ENCODE assay signal across 8 mouse cellular contexts in genomic region chr1:36596114-36596513, GRCm38 (mm10). TPM values are rescaled to one million over a fixed set of nuclear protein-coding genes. Genes with fewer than 3 reads are reported as not detected.
DNase-seq lines count a peak whose midpoint lies in the region; ATAC-seq and TF ChIP-seq lines count a peak whose summit lies in the region.

No protein-coding gene starts in this region.

- H3K27me3 ChIP-seq in embryonic facial prominence, embryonic 12.5 days: no peaks in the 10 kb centered on the region
- no peaks in the 10 kb centered on the region for H3K27me3 ChIP-seq in intestine, embryonic 15.5 days (replicated peaks)
- H3K27me3 ChIP-seq in liver, embryonic 13.5 days: no peaks in the 10 kb centered on the region
- H3K27me3 ChIP-seq in neural tube, embryonic 14.5 days (ENCODE audit: control insufficient read depth, insufficient read depth, low read length): no peaks in the 10 kb centered on the region

- H3K27ac ChIP-seq in embryonic facial prominence, embryonic 12.5 days: 0 out of 2 replicates have a peak overlapping the region, but pooled peaks have one; percentile 9
- H3K27ac ChIP-seq in intestine, embryonic 15.5 days: peak overlapping the region; percentile 58; the same call in 1 of the 2 replicates
- no peak overlapping the region for H3K27ac ChIP-seq in liver, embryonic 13.5 days
- H3K27ac ChIP-seq in neural tube, embryonic 14.5 days (ENCODE audit: low read depth, low read length): no peak overlapping the region

- intact Hi-C loops in left cerebral cortex, postnatal 36 days (cut with DNase I): no loop called here

- no peak for ATAC-seq in embryonic facial prominence, embryonic 12.5 days (ENCODE audit: insufficient number of reproducible peaks, insufficient read depth, low FRiP score, low TSS enrichment)
- ATAC-seq in intestine, embryonic 15.5 days: peak; percentile 82
- peak; percentile 55; the same call in 1 of the 2 replicates for ATAC-seq in liver, embryonic 13.5 days (ENCODE audit: low read depth)
- ATAC-seq in neural tube, embryonic 14.5 days (ENCODE audit: low read depth): peak; percentile 89

- no peaks in the 10 kb centered on the region for H3K9me3 ChIP-seq in embryonic facial prominence, embryonic 12.5 days
- no peaks in the 10 kb centered on the region for H3K9me3 ChIP-seq in intestine, embryonic 15.5 days
- H3K9me3 ChIP-seq in liver, embryonic 13.5 days (replicated peaks): no peaks in the 10 kb centered on the region
- H3K9me3 ChIP-seq in neural tube, embryonic 14.5 days (ENCODE audit: control insufficient read depth, low read length): no peaks in the 10 kb centered on the region

- H3K4me2 ChIP-seq in embryonic facial prominence, embryonic 12.5 days (replicated peaks): no peak overlapping the region
- H3K4me2 ChIP-seq in intestine, embryonic 15.5 days (replicated peaks): no peak overlapping the region
- no peak overlapping the region for H3K4me2 ChIP-seq in liver, embryonic 13.5 days
- H3K4me2 ChIP-seq in neural tube, embryonic 14.5 days (ENCODE audit: low read depth, low read length): no peak overlapping the region

- no peak overlapping the region for H3K4me3 ChIP-seq in lung, adult 2 months (replicated peaks; ENCODE audit: extremely low read depth, low read depth, low read length)
- H3K4me3 ChIP-seq in embryonic facial prominence, embryonic 12.5 days: no peak overlapping the region
- no peak overlapping the region for H3K4me3 ChIP-seq in intestine, embryonic 15.5 days (replicated peaks)
- H3K4me3 ChIP-seq in liver, embryonic 13.5 days (replicated peaks): no peak overlapping the region
- H3K4me3 ChIP-seq in neural tube, embryonic 14.5 days (ENCODE audit: low read depth, low read length): no peak overlapping the region

- peaks cover 4% of the 10 kb centered on the region for H3K4me1 ChIP-seq in lung, adult 2 months (ENCODE audit: control insufficient read depth, insufficient read depth, low read length)
- H3K4me1 ChIP-seq in embryonic facial prominence, embryonic 12.5 days: peaks cover 11% of the 10 kb centered on the region; the same call in 1 of the 2 replicates
- H3K4me1 ChIP-seq in intestine, embryonic 15.5 days (replicated peaks): peaks cover 17% of the 10 kb centered on the region
- H3K4me1 ChIP-seq in liver, embryonic 13.5 days (replicated peaks): peaks cover 6% of the 10 kb centered on the region
- 0 out of 2 replicates have a peak, but pooled peaks cover 4% of the 10 kb centered on the region for H3K4me1 ChIP-seq in neural tube, embryonic 14.5 days (ENCODE audit: control insufficient read depth, insufficient read depth, low read length)

- WGBS in lung, adult 2 months: 22% methylated on average over 4 of the region's 4 CpGs
- WGBS in embryonic facial prominence, embryonic 12.5 days: 34% methylated on average over 4 of the region's 4 CpGs
- WGBS in intestine, embryonic 15.5 days: 57% methylated on average over 4 of the region's 4 CpGs
- WGBS in liver, embryonic 13.5 days (ENCODE audit: insufficient replicate concordance): 54% methylated on average over 4 of the region's 4 CpGs
- WGBS in neural tube, embryonic 14.5 days: 5% methylated on average over 4 of the region's 4 CpGs

- H3K9ac ChIP-seq in embryonic facial prominence, embryonic 12.5 days: no peak overlapping the region
- H3K9ac ChIP-seq in intestine, embryonic 15.5 days: peak overlapping the region; percentile 11; the same call in 1 of the 2 replicates
- no peak overlapping the region for H3K9ac ChIP-seq in liver, embryonic 13.5 days
- no peak overlapping the region for H3K9ac ChIP-seq in neural tube, embryonic 14.5 days (replicated peaks; ENCODE audit: low read depth, low read length)

- no peak for TF ChIP-seq CTCF in lung, adult 2 months (IDR thresholded peaks at IDR 0.05; ENCODE audit: insufficient read depth, low read length)

- DNase-seq in lung, adult 18-20 months: peak; percentile 69 to 73
- DNase-seq in lung, adult 2 months: no peak
- DNase-seq in liver, embryonic 13.5 days: no peak
- DNase-seq in urinary bladder, postnatal 10 days (ENCODE audit: low spot score): no peak
- no peak for DNase-seq in left cerebral cortex, postnatal 36 days (ENCODE audit: low spot score in 2 of 2)

- no peaks in the 10 kb centered on the region for H3K36me3 ChIP-seq in embryonic facial prominence, embryonic 12.5 days
- H3K36me3 ChIP-seq in intestine, embryonic 15.5 days: no peaks in the 10 kb centered on the region
- H3K36me3 ChIP-seq in liver, embryonic 13.5 days: no peaks in the 10 kb centered on the region
- H3K36me3 ChIP-seq in neural tube, embryonic 14.5 days (ENCODE audit: control insufficient read depth, insufficient read depth, low read length): no peaks in the 10 kb centered on the region

- no peak for TF ChIP-seq POLR2A in lung, adult 2 months (IDR thresholded peaks at IDR 0.05; ENCODE audit: borderline replicate concordance, extremely low read depth, low read depth, low read length)

RNA-seq across cellular contexts. Expression of gene Sema4c, which starts 38.0 kb away (rescaled TPM):
- 23.0 and 23.7 TPM in 2 replicates for polyA plus RNA-seq in lung, adult 2 months (2012; rRNA removed)
- polyA plus RNA-seq in embryonic facial prominence, embryonic 12.5 days (2016; fragmentation: Nextera tagmentation; extraction: Ambion mirVana): 29.3 and 29.4 TPM in 2 replicates
- polyA plus RNA-seq in intestine, embryonic 15.5 days (2015; fragmentation: Nextera tagmentation; extraction: Ambion mirVana): 10.6 and 11.6 TPM in 2 replicates
- polyA plus RNA-seq in liver, embryonic 13.5 days (2015; fragmentation: Nextera tagmentation; extraction: Ambion mirVana): 1.8 and 1.9 TPM in 2 replicates
- 4.0 and 5.2 TPM in 2 replicates for polyA plus RNA-seq in neural tube, embryonic 14.5 days (2014; fragmentation: Nextera tagmentation; extraction: Ambion mirVana)
- total RNA-seq in left cerebral cortex, postnatal 36 days (2021): 10 to 100 TPM; 15.8 to 16.4 TPM

RNA-seq across cellular contexts. Expression of gene Ankrd39, which starts 48.9 kb away (rescaled TPM):
- 22.1 and 22.8 TPM in 2 replicates for polyA plus RNA-seq in lung, adult 2 months (2012; rRNA removed)
- 20.4 and 23.9 TPM in 2 replicates for polyA plus RNA-seq in embryonic facial prominence, embryonic 12.5 days (2016; fragmentation: Nextera tagmentation; extraction: Ambion mirVana)
- 21.2 and 23.8 TPM in 2 replicates for polyA plus RNA-seq in intestine, embryonic 15.5 days (2015; fragmentation: Nextera tagmentation; extraction: Ambion mirVana)
- polyA plus RNA-seq in liver, embryonic 13.5 days (2015; fragmentation: Nextera tagmentation; extraction: Ambion mirVana): 7.2 and 7.4 TPM in 2 replicates
- polyA plus RNA-seq in neural tube, embryonic 14.5 days (2014; fragmentation: Nextera tagmentation; extraction: Ambion mirVana): 26.6 and 34.5 TPM in 2 replicates
- 10 to 100 TPM; 11.9 to 15.8 TPM for total RNA-seq in left cerebral cortex, postnatal 36 days (2021)

RNA-seq across cellular contexts. Expression of gene Gm42417, which starts 56.9 kb away (rescaled TPM):
- not detected in 2 replicates for polyA plus RNA-seq in lung, adult 2 months (2012; rRNA removed)
- 0.49 TPM in 1 of 2 replicates, not detected in the other for polyA plus RNA-seq in embryonic facial prominence, embryonic 12.5 days (2016; fragmentation: Nextera tagmentation; extraction: Ambion mirVana)
- polyA plus RNA-seq in intestine, embryonic 15.5 days (2015; fragmentation: Nextera tagmentation; extraction: Ambion mirVana): 0.20 TPM in 1 of 2 replicates, not detected in the other
- 0.14 TPM in 1 of 2 replicates, not detected in the other for polyA plus RNA-seq in liver, embryonic 13.5 days (2015; fragmentation: Nextera tagmentation; extraction: Ambion mirVana)
- 0.32 and 0.62 TPM in 2 replicates for polyA plus RNA-seq in neural tube, embryonic 14.5 days (2014; fragmentation: Nextera tagmentation; extraction: Ambion mirVana)
- total RNA-seq in left cerebral cortex, postnatal 36 days (2021): not detected

RNA-seq across cellular contexts. Expression of gene Ankrd23, which starts 59.4 kb away (rescaled TPM):
- 13.7 and 36.2 TPM in 2 replicates for polyA plus RNA-seq in lung, adult 2 months (2012; rRNA removed)
- 19.2 and 24.0 TPM in 2 replicates for polyA plus RNA-seq in embryonic facial prominence, embryonic 12.5 days (2016; fragmentation: Nextera tagmentation; extraction: Ambion mirVana)
- polyA plus RNA-seq in intestine, embryonic 15.5 days (2015; fragmentation: Nextera tagmentation; extraction: Ambion mirVana): 12.7 and 14.7 TPM in 2 replicates
- 2.4 and 2.5 TPM in 2 replicates for polyA plus RNA-seq in liver, embryonic 13.5 days (2015; fragmentation: Nextera tagmentation; extraction: Ambion mirVana)
- polyA plus RNA-seq in neural tube, embryonic 14.5 days (2014; fragmentation: Nextera tagmentation; extraction: Ambion mirVana): 13.0 and 14.9 TPM in 2 replicates
- 1 to 10 TPM; 3.1 to 9.6 TPM for total RNA-seq in left cerebral cortex, postnatal 36 days (2021)

Comparison
In these comparisons a context has a peak if more than half of its experiments do, and no peak if none do; other contexts are left out.
1. DNase-seq: peak in lung, adult 18-20 months (2 of 2); none in lung, adult 2 months (single experiment), liver, embryonic 13.5 days (single experiment), urinary bladder, postnatal 10 days (single experiment) and left cerebral cortex, postnatal 36 days (0 of 2).
2. H3K27ac ChIP-seq: peak in embryonic facial prominence, embryonic 12.5 days (single experiment) and intestine, embryonic 15.5 days (single experiment); none in liver, embryonic 13.5 days (single experiment) and neural tube, embryonic 14.5 days (single experiment).